ENCODE assay signal across 14 mouse cellular contexts in genomic region chr12:104812711-104813110, GRCm38 (mm10). TPM values are rescaled to one million over a fixed set of nuclear protein-coding genes. Genes with fewer than 3 reads are reported as not detected.
DNase-seq lines count a peak whose midpoint lies in the region; ATAC-seq and TF ChIP-seq lines count a peak whose summit lies in the region.
"Had no signal": no experiment of that assay in that cellular context is flagged by ENCODE, and none has a peak within 500 bp of the region (broad histone marks: within the 10 kb centered on the region; RNA-seq: fewer than 3 reads in every experiment).

No protein-coding gene starts in this region.

- ATAC-seq in frontal cortex, adult (ENCODE audit: low TSS enrichment) = peak; percentile 65; the same call in 1 of the 2 replicates
- ATAC-seq in kidney, embryonic 14.5 days (ENCODE audit: low FRiP score, low TSS enrichment) = no peak
- ATAC-seq: forebrain, embryonic 13.5 days; midbrain, embryonic 15.5 days had no signal

- no peak for DNase-seq in frontal cortex, adult 2 months (ENCODE audit: extremely low spot score in 1 of 2, low spot score in 1 of 2)
- DNase-seq in spleen, adult 2 months (ENCODE audit: low read depth in 1 of 2, low spot score in 2 of 2) = peak in 1 of 2 experiments; percentile 12
- DNase-seq in spleen, postnatal 36 days (ENCODE audit: low spot score in 2 of 2) = no peak
- DNase-seq in limb, embryonic 10.5 days (ENCODE audit: low spot score) = no peak
- peak; percentile 48 for DNase-seq in thymus, postnatal 4 days
- DNase-seq in layer of hippocampus, postnatal 14 days (ENCODE audit: low spot score in 2 of 2) = no peak
- DNase-seq: cerebellum, adult 11-12 months; right cerebral cortex, postnatal 14 days had no signal

- no peak overlapping the region for H3K4me3 ChIP-seq in spleen, adult 2 months (ENCODE audit: extremely low read depth, insufficient read depth, insufficient read length)
- H3K4me3 ChIP-seq in limb, embryonic 10.5 days = no peak overlapping the region
- H3K4me3 ChIP-seq in kidney, embryonic 14.5 days (ENCODE audit: low read length) = no peak overlapping the region
- H3K4me3 ChIP-seq: forebrain, embryonic 13.5 days; limb, embryonic 12.5 days; midbrain, embryonic 15.5 days had no signal

- no peaks in the 10 kb centered on the region for H3K36me3 ChIP-seq in spleen, adult 2 months (ENCODE audit: control insufficient read depth, insufficient read depth, low read length)
- no peaks in the 10 kb centered on the region for H3K36me3 ChIP-seq in limb, embryonic 10.5 days
- H3K36me3 ChIP-seq in kidney, embryonic 14.5 days (ENCODE audit: control insufficient read depth, insufficient read depth, low read length) = no peaks in the 10 kb centered on the region
- H3K36me3 ChIP-seq: limb, embryonic 12.5 days; midbrain, embryonic 15.5 days had no signal

- no peaks in the 10 kb centered on the region for H3K27me3 ChIP-seq in spleen, adult 2 months (ENCODE audit: control insufficient read depth, insufficient read depth, low read length)
- H3K27me3 ChIP-seq in limb, embryonic 10.5 days (ENCODE audit: low read depth, poor library complexity, severe bottlenecking) = peaks cover 17% of the 10 kb centered on the region; the same call in 1 of the 2 replicates
- H3K27me3 ChIP-seq in kidney, embryonic 14.5 days (ENCODE audit: control insufficient read depth, insufficient read depth, low read length) = no peaks in the 10 kb centered on the region
- H3K27me3 ChIP-seq: forebrain, embryonic 13.5 days; midbrain, embryonic 15.5 days had no signal

- no peaks in the 10 kb centered on the region for H3K4me1 ChIP-seq in spleen, adult 2 months (ENCODE audit: control insufficient read depth, insufficient read depth, insufficient read length)
- peaks cover 89% of the 10 kb centered on the region for H3K4me1 ChIP-seq in limb, embryonic 10.5 days
- peaks cover 23% of the 10 kb centered on the region for H3K4me1 ChIP-seq in kidney, embryonic 14.5 days (ENCODE audit: control insufficient read depth, insufficient read depth, low read length)

- 61% methylated on average over 4 of the region's 4 CpGs for WGBS in spleen, adult 2 months
- 82% methylated on average over 4 of the region's 4 CpGs for WGBS in limb, embryonic 10.5 days
- 66% methylated on average over 4 of the region's 4 CpGs for WGBS in kidney, embryonic 14.5 days

- TF ChIP-seq POLR2A in spleen, adult 2 months (IDR thresholded peaks at IDR 0.05; ENCODE audit: low read depth, low read length) = no peak

- no peak overlapping the region for H3K9ac ChIP-seq in kidney, embryonic 14.5 days (ENCODE audit: low read depth, low read length)
- H3K9ac ChIP-seq: forebrain, embryonic 13.5 days; hindbrain, embryonic 14.5 days; limb, embryonic 12.5 days; midbrain, embryonic 15.5 days had no signal

- H3K27ac ChIP-seq in spleen, adult 2 months (ENCODE audit: insufficient read depth, low read length) = no peak overlapping the region
- H3K27ac ChIP-seq in limb, embryonic 10.5 days = peak overlapping the region; percentile 86
- H3K27ac ChIP-seq in kidney, embryonic 14.5 days (ENCODE audit: low read depth, low read length) = no peak overlapping the region
- H3K27ac ChIP-seq: forebrain, embryonic 13.5 days; hindbrain, embryonic 14.5 days; midbrain, embryonic 15.5 days had no signal

- TF ChIP-seq CTCF in spleen, adult 2 months (IDR thresholded peaks at IDR 0.05; ENCODE audit: extremely low read depth, insufficient read depth, insufficient read length, insufficient replicate concordance) = peak; percentile 9; the same call in 1 of the 2 replicates

- H3K4me2 ChIP-seq in kidney, embryonic 14.5 days (replicated peaks; ENCODE audit: low read depth, low read length) = no peak overlapping the region
- H3K4me2 ChIP-seq: forebrain, embryonic 13.5 days; hindbrain, embryonic 14.5 days; midbrain, embryonic 15.5 days had no signal

- H3K9me3 ChIP-seq in limb, embryonic 10.5 days (replicated peaks) = no peaks in the 10 kb centered on the region
- no peaks in the 10 kb centered on the region for H3K9me3 ChIP-seq in kidney, embryonic 14.5 days (ENCODE audit: control insufficient read depth, low read length)
- H3K9me3 ChIP-seq: forebrain, embryonic 13.5 days; limb, embryonic 12.5 days; midbrain, embryonic 15.5 days had no signal

RNA-seq across cellular contexts. Expression of gene Clmn, which starts 52.2 kb away (rescaled TPM):
- polyA plus RNA-seq in frontal cortex, adult 2 months (2012; rRNA removed) = 12.9 and 14.4 TPM in 2 replicates
- 0.13 and 0.41 TPM in 2 replicates for polyA plus RNA-seq in spleen, adult 2 months (2012; rRNA removed)
- 2.0 and 3.0 TPM in 2 replicates for polyA plus RNA-seq in limb, embryonic 10.5 days (2016; fragmentation: Nextera tagmentation; extraction: Ambion mirVana)
- total RNA-seq in layer of hippocampus, postnatal 14 days (2021) = 10 to 100 TPM; 67.8 to 72.5 TPM
- 3.3 and 5.3 TPM in 2 replicates for polyA plus RNA-seq in kidney, embryonic 14.5 days (2014; fragmentation: Nextera tagmentation; extraction: Ambion mirVana)
